In genomic region chr19:57482815-57483214, GRCm38 (mm10) we compare ENCODE assay signal across 10 mouse cellular contexts. TPM values are rescaled to one million over a fixed set of nuclear protein-coding genes. Genes with fewer than 3 reads are reported as not detected.
DNase-seq lines count a peak whose midpoint lies in the region; ATAC-seq and TF ChIP-seq lines count a peak whose summit lies in the region.
"Had no signal": no experiment of that assay in that cellular context is flagged by ENCODE, and none has a peak within 500 bp of the region (broad histone marks: within the 10 kb centered on the region; RNA-seq: fewer than 3 reads in every experiment).

No protein-coding gene starts in this region.

- H3K9ac ChIP-seq in kidney, embryonic 14.5 days (ENCODE audit: low read depth, low read length) = no peak overlapping the region
- H3K9ac ChIP-seq in lung, embryonic 14.5 days = no peak overlapping the region
- H3K9ac ChIP-seq: embryonic facial prominence, embryonic 12.5 days had no signal

- H3K27me3 ChIP-seq in kidney, embryonic 14.5 days (ENCODE audit: control insufficient read depth, insufficient read depth, low read length) = no peaks in the 10 kb centered on the region
- no peaks in the 10 kb centered on the region for H3K27me3 ChIP-seq in E14TG2a.4 (ENCODE audit: insufficient read depth, low read length)
- H3K27me3 ChIP-seq in lung, embryonic 14.5 days (ENCODE audit: insufficient read depth, low read length) = no peaks in the 10 kb centered on the region
- H3K27me3 ChIP-seq: embryonic facial prominence, embryonic 12.5 days had no signal

- H3K4me3 ChIP-seq in kidney, embryonic 14.5 days (ENCODE audit: low read length) = no peak overlapping the region
- H3K4me3 ChIP-seq in E14TG2a.4 (replicated peaks; ENCODE audit: low read length) = no peak overlapping the region
- no peak overlapping the region for H3K4me3 ChIP-seq in lung, embryonic 14.5 days (ENCODE audit: low read depth, low read length)
- H3K4me3 ChIP-seq: embryonic facial prominence, embryonic 12.5 days had no signal

- intact Hi-C loops in left cerebral cortex, postnatal 36 days (cut with DNase I) = loop anchor here (10.0 kb wide), 1 partner anchor 162 kb away; no protein-coding TSS in a partner anchor

- H3K36me3 ChIP-seq in kidney, embryonic 14.5 days (ENCODE audit: control insufficient read depth, insufficient read depth, low read length) = peaks cover 2% of the 10 kb centered on the region; the same call in 1 of the 2 replicates
- peaks cover 33% of the 10 kb centered on the region for H3K36me3 ChIP-seq in E14TG2a.4 (ENCODE audit: insufficient read depth, low read length)
- peaks cover 4% of the 10 kb centered on the region; the same call in 1 of the 2 replicates for H3K36me3 ChIP-seq in lung, embryonic 14.5 days (ENCODE audit: insufficient read depth)

- no peak for ATAC-seq in kidney, embryonic 14.5 days (ENCODE audit: low FRiP score, low TSS enrichment)
- ATAC-seq in lung, embryonic 14.5 days (ENCODE audit: insufficient read depth) = no peak

- TF ChIP-seq CTCF in E14TG2a.4 (conservative IDR thresholded peaks at IDR 0.05; ENCODE audit: low read length) = peak; percentile 45
- peak; percentile 81 for TF ChIP-seq CTCF in lung, embryonic 14.5 days (IDR thresholded peaks at IDR 0.05; ENCODE audit: low read depth)

- WGBS in kidney, embryonic 14.5 days = 84% methylated on average over 8 of the region's 8 CpGs
- WGBS in lung, embryonic 14.5 days = 70% methylated on average over 8 of the region's 8 CpGs

- H3K4me1 ChIP-seq in kidney, embryonic 14.5 days (ENCODE audit: control insufficient read depth, insufficient read depth, low read length) = peaks cover 14% of the 10 kb centered on the region; the same call in 1 of the 2 replicates
- no peaks in the 10 kb centered on the region for H3K4me1 ChIP-seq in E14TG2a.4 (replicated peaks; ENCODE audit: low read depth, low read length)
- peaks cover 6% of the 10 kb centered on the region; the same call in 1 of the 2 replicates for H3K4me1 ChIP-seq in lung, embryonic 14.5 days (ENCODE audit: insufficient read depth)

- 0 out of 2 replicates have a peak, but pooled peaks cover 3% of the 10 kb centered on the region for H3K9me3 ChIP-seq in kidney, embryonic 14.5 days (ENCODE audit: control insufficient read depth, low read length)
- H3K9me3 ChIP-seq in E14TG2a.4 (ENCODE audit: low read length) = no peaks in the 10 kb centered on the region
- H3K9me3 ChIP-seq in lung, embryonic 14.5 days (ENCODE audit: low read depth, low read length) = 0 out of 2 replicates have a peak, but pooled peaks cover 4% of the 10 kb centered on the region
- H3K9me3 ChIP-seq: embryonic facial prominence, embryonic 12.5 days had no signal

- no peak overlapping the region for H3K27ac ChIP-seq in kidney, embryonic 14.5 days (ENCODE audit: low read depth, low read length)
- no peak overlapping the region for H3K27ac ChIP-seq in lung, embryonic 14.5 days (ENCODE audit: low read depth)
- H3K27ac ChIP-seq: embryonic facial prominence, embryonic 12.5 days; macrophage had no signal

- DNase-seq in kidney, adult 18-20 months = peak; percentile 72
- DNase-seq in adrenal gland, postnatal 4 days (ENCODE audit: low spot score in 2 of 2) = peak; percentile 16 to 25
- peak; percentile 25 for DNase-seq in gastrocnemius, postnatal 25 days
- peak; percentile 42 for DNase-seq in lung, embryonic 14.5 days
- peak; percentile 31 to 65 for DNase-seq in spleen, postnatal 10 days (ENCODE audit: low spot score in 2 of 2)
- DNase-seq in left cerebral cortex, postnatal 36 days (ENCODE audit: low spot score in 2 of 2) = no peak

- H3K4me2 ChIP-seq in kidney, embryonic 14.5 days (replicated peaks; ENCODE audit: low read depth, low read length) = no peak overlapping the region
- H3K4me2 ChIP-seq in lung, embryonic 14.5 days = no peak overlapping the region
- H3K4me2 ChIP-seq: embryonic facial prominence, embryonic 12.5 days had no signal

RNA-seq across cellular contexts. Expression of gene Trub1, which starts 30.1 kb away (rescaled TPM):
- 23.4 and 33.9 TPM in 2 replicates for polyA plus RNA-seq in kidney, embryonic 14.5 days (2014; fragmentation: Nextera tagmentation; extraction: Ambion mirVana)
- 10 to 100 TPM; 26.1 to 27.5 TPM for total RNA-seq in adrenal gland, postnatal 4 days (2021)
- 1 to 10 TPM; 5.8 to 6.9 TPM for total RNA-seq in gastrocnemius, postnatal 25 days (2021)
- 29.2 and 29.6 TPM in 2 replicates for polyA plus RNA-seq in lung, embryonic 14.5 days (2014; fragmentation: Nextera tagmentation; extraction: Ambion mirVana)
- 10 to 100 TPM; 19.2 to 20.6 TPM for total RNA-seq in left cerebral cortex, postnatal 36 days (2021)

Comparison
In these comparisons a context has a peak if more than half of its experiments do, and no peak if none do; other contexts are left out.
1. DNase-seq: peak in kidney, adult 18-20 months (single experiment), adrenal gland, postnatal 4 days (2 of 2), gastrocnemius, postnatal 25 days (single experiment), lung, embryonic 14.5 days (single experiment) and spleen, postnatal 10 days (2 of 2); none in left cerebral cortex, postnatal 36 days (0 of 2).